Comparison of ENCODE assay signal across 21 mouse cellular contexts in genomic region chr8:122880302-122880701, GRCm38 (mm10). TPM values are rescaled to one million over a fixed set of nuclear protein-coding genes. Genes with fewer than 3 reads are reported as not detected.
"Had no signal": no experiment of that assay in that cellular context is flagged by ENCODE, and none has a peak within 500 bp of the region (broad histone marks: within the 10 kb centered on the region; RNA-seq: fewer than 3 reads in every experiment).

No protein-coding gene starts in this region.

- ATAC-seq: liver, embryonic 12.5 days; midbrain, embryonic 15.5 days had no signal

- H3K4me1 ChIP-seq: liver, embryonic 12.5 days; liver, embryonic 15.5 days; midbrain, embryonic 15.5 days; neural tube, embryonic 15.5 days had no signal

- H3K9ac ChIP-seq: limb, embryonic 13.5 days; liver, embryonic 12.5 days; liver, embryonic 15.5 days; midbrain, embryonic 15.5 days; neural tube, embryonic 12.5 days; neural tube, embryonic 15.5 days had no signal

- H3K27me3 ChIP-seq: limb, embryonic 13.5 days; liver, embryonic 12.5 days; liver, embryonic 15.5 days; midbrain, embryonic 15.5 days; neural tube, embryonic 12.5 days; neural tube, embryonic 15.5 days had no signal

- H3K27ac ChIP-seq: limb, embryonic 10.5 days; limb, embryonic 13.5 days; liver, embryonic 12.5 days; liver, embryonic 15.5 days; midbrain, embryonic 15.5 days; neural tube, embryonic 12.5 days; neural tube, embryonic 15.5 days had no signal

- H3K9me3 ChIP-seq: limb, embryonic 10.5 days; limb, embryonic 13.5 days; liver, embryonic 12.5 days; liver, embryonic 15.5 days; midbrain, embryonic 15.5 days; neural tube, embryonic 12.5 days; neural tube, embryonic 15.5 days had no signal

- DNase-seq: kidney, postnatal 14 days; kidney, postnatal 4 days; liver; lung, adult 2 months; lung, postnatal 14 days; lung, postnatal 4 days; right cerebral cortex, adult 18-20 months; right cerebral cortex, postnatal 14 days; right cerebral cortex, postnatal 4 days; thymus, adult 18-20 months; thymus, postnatal 36 days had no signal

- H3K4me3 ChIP-seq: limb, embryonic 10.5 days; limb, embryonic 13.5 days; liver, embryonic 12.5 days; liver, embryonic 15.5 days; midbrain, embryonic 15.5 days; neural tube, embryonic 12.5 days; neural tube, embryonic 15.5 days had no signal

- H3K4me2 ChIP-seq: limb, embryonic 13.5 days; liver, embryonic 12.5 days; liver, embryonic 15.5 days; midbrain, embryonic 11.5 days; midbrain, embryonic 15.5 days; neural tube, embryonic 12.5 days; neural tube, embryonic 15.5 days had no signal

RNA-seq across cellular contexts. Expression of gene Cdh15, which starts 32.5 kb away (rescaled TPM):
- total RNA-seq: megakaryocyte progenitor cell, adult 5-6 weeks; megakaryocyte-erythroid progenitor cell, adult 5-6 weeks had no signal
